Mouse (Mus musculus): Measurements from ENCODE around the gene Fnbp4.
"Not testable (repeated sequence)": the region's sequence is repeated elsewhere in the genome, so short reads cannot be mapped to it uniquely, and the experiment has no call there.

Fnbp4 gene

DNA sequence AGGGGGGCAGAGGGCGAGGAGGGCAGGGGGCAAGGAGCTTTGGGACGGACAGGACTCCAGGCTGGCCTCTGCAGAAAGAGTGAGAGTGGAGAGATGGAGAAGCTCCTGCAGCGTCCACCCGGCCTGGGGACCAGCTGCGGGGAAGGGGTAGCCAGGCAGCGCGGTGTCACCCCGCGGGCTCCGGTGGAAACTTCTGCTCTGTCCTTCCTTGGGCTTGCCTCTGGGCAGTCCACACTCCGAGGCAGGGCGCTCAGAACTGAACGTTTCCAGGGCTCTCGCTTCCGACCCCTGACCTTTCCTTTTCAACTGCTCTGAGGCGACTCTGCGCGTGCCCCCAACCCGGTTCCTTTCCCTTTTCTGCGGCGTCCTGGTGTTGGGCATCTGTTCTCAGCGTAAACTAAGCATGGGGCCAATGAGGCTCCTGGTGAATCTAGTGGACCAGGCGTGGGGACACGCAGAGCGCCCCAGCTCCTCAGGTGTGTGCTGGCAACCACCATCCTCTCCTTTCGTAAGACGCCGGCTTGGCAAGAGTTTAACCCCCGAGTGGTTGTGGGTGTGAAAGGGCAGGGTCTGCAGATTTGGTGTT is 37.8 kb downstream of the Fnbp4 start:
- in situ Hi-C loops (cut with MboI): no loop called here

DNA sequence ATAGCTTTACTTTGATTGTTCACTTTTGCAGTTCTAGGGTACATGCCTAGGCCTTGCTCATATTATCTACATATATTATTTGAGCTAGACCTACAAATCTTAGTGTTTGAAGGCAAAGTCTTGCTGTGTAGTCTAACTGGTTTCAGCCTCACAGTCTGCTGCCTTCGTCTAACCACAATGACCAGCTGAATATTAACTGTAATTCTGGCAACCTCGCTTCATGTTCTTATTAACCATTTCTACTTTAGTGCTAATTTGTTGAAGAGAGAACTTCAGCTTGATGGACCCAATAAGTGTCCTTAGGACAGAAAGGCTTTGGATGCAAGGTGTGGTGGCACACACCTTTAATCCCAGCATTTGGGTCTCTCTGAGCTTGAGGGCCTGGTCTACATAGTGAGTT is 43.0 kb downstream of the Fnbp4 start:
- in situ Hi-C loops (cut with MboI): no loop called here

DNA sequence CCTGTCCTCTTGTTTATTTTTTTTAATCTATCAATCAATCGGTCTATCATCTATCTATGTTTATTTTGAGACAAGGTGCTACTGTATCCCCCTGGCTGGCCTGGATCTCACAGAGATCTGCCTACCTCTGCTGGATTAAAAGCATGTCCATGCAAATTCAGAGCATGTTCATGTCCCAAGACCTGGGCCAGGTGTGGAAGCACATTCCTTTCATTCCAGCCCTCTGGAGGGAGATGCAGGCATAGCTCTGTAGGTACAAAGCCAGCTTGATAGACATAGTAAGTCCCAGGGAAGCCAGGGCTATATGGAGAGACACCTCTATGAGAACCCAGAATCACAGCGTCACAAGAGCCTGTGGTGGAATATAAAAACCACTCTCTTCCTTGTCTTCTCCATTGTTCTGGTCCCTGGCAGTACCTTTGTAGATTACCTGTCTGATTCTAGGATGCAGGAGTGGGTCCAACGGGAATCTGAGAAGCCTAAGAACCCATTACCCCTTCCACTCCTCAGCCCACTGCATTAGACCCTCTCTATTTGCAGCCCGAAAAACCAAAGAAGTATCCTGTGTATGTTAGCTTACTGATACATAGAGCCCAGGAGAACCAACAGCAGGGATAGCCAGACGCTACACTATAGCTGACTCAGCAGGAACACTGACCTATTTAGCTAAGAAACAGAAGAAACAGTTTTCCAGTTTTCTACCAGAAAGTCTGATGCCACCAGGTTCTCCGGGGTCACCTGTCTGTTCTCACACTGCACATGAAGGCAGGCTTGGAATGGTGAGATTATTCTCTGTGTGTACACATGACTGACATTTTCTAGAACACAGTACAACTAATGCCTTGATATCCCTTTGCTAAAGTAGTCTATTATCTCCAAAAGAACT is 63.3 kb downstream of the Fnbp4 start:
- in situ Hi-C loops (cut with MboI): no loop called here

DNA sequence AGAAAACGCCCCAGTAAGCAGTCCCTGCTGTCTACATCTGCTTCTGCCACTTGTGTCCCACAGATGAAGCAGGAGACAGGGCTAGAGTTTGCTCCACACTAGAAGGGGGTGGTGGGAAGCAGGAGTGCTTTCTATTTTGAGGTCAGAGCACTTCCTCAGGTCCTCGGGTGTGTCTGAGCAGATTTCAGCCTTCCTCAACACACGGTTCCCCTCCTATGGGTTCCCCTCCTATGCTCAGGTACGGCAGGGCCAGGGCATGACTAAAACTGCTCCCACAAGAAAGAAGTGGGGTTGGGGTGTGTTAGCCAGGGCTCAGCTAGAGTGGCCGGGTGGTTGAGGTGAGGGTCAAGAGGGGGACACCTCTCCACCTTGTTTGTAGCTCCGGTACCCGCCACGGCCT is 65.6 kb downstream of the Fnbp4 start:
- in situ Hi-C loops (cut with MboI): no loop called here

DNA sequence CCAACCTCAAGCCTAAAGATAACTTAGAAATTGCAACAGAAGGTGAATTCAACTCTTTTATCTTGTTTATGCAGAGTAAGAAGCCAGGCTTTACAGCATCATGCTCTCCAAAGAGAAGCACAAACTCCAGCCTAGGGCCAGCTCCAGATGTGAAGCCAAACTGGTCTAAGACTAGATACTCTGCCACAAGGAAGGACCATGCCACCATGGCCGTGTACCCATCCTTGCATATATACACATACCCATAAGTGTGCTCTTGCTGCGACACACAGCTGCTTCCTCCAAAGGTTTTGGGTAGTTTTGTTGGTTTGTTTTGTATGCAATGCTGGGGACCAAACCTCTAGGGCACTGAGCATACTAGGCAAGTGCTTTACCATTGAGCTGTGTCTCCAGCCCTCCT is 70.1 kb downstream of the Fnbp4 start:
- in situ Hi-C loops (cut with MboI): no loop called here

DNA sequence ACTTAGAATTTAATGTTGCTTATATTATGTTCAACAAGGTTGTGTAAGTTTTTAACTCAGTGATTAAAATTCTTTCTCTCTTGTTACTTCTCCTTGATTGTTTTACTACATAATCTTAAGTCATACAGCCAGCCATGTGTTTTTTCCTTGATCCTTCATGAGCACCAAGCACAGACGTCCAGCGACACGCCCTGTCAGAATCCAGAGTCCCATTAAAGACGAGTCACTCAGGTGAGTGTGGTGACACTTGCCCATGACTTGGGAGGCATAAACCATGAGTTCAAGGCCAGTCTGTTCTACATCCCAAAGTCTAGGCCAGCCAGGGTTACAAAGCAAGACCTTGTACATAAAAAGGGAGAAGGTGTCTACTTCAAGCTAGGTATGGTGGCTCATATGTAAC is 71.0 kb downstream of the Fnbp4 start:
- in situ Hi-C loops (cut with MboI): no loop called here

DNA sequence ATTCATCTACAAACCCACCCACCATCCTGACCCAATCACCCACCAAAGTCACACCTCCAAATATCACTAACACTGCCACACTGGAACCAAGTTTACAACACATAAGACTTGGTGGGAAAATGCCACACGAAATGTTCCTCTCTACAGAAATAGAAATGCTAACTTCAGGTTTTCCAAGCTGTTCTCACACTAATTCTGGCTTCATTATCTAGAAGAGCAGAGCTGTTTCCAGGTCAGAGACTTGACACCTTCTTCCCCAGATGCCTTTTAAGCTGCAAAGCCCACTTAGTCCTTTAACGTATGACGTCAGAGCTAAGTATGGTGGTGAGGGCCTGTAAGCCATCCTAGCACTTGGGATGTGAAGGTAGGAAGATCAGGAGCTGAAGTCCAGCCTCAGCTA is 73.5 kb downstream of the Fnbp4 start:
- in situ Hi-C loops (cut with MboI): no loop called here

DNA sequence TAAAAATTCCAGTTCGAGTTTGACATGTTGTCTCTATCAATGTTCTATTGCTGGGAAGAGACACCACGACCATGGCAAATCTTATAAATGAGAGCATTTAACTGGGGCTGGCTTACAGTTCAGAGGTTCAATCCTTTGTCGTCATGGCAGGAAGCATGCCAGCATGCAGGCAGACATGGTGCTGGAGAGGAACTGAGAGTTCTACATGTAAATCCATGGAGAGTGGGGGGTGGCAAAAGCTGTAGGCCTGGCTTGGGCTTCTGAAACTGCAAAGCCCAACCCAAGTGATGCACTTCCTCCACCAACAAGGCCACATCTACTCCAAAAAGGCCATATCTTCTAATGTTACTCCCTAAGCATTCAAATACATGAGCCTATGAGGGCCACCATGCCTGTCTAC is 75.7 kb downstream of the Fnbp4 start:
- in situ Hi-C loops (cut with MboI): no loop called here

DNA sequence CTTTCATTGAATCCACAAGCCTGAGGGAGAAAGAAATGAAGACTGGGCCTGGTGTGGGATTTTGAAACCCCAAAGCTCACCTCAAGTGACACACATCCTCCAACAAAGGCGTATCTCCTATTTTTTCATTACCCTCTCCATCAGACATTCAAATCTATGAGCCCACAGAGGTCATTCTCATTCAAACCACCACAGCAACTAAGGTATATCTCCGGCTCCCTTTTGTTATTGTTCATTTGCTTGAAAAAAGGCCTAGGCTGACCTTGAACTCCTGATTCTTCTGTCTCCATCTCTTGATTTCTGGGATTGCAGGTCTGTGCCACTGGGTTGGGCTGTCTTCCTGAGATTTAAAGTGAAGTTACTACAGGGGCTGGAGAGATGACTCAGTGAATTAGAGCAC is 77.8 kb downstream of the Fnbp4 start:
- in situ Hi-C loops (cut with MboI): no loop called here

DNA sequence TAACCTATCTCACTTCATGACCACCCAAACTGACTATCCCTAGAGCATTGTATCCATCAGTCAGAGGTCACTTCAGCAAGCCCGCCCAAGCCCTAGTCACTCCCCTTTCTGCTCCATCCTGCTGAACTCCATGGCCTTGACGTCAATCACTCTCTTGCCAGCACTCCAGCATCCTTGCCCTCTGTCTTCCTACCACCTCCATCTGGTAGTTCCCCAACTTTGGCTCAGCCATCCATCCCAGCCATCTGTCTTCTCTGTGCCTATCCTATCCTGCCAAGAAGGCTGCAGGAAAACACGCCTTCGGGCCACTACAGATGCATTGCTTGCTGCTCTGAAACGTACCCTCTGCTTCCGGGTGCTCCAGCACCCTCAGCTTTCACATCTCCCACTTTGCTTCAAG is 78.6 kb downstream of the Fnbp4 start:
- in situ Hi-C loops (cut with MboI): no loop called here

DNA sequence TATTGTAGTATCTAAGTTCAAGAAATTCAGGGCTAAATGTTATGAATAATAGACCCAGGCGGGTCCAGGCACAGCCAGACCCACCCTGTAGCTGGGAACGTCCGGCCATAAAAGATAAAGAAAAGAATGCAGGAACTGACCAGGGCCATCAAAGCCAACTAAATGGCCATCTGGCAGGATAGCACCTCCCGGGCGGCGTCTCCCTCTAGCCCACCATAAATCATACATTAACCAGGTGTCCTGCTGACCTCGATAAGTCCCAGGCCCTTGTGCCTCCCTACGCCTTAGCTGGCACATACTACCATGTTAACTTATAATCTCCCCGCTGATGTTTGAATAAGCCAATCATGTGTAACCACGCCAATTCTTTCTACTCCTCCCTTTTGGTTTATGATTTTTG is 79.4 kb downstream of the Fnbp4 start:
- in situ Hi-C loops (cut with MboI): not testable (repeated sequence)

DNA sequence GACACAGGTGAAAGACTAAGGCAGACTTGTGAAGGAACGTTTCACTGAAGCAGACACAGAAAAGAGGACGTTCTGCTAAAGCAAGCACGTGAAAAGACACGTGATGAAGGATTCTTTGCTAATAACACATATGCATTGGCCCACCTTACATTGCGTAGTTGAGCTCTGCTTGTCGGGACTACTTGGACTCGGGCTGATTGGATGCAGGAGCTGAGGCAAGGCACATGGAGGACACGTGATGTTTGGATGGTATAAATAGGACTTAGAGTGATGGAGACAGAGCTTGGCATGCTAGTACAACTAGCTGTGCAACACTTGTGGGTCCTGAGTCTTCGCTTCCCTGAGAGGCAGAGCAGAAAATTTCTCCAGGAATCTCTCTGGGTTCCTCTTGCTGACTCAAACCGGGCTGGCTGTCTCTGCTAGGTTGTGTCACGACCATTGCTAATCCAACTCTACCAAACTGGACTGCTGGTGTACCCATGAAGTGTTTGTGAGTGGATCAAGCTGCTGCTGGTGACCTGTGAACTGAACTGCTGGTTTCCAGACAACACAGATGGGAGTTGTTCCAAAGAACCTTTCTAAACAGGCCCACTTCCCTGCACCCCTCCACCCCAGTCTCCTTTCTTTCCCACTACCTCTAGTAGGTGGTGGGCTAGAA is 80.5 kb downstream of the Fnbp4 start:
- in situ Hi-C loops (cut with MboI): no loop called here

DNA sequence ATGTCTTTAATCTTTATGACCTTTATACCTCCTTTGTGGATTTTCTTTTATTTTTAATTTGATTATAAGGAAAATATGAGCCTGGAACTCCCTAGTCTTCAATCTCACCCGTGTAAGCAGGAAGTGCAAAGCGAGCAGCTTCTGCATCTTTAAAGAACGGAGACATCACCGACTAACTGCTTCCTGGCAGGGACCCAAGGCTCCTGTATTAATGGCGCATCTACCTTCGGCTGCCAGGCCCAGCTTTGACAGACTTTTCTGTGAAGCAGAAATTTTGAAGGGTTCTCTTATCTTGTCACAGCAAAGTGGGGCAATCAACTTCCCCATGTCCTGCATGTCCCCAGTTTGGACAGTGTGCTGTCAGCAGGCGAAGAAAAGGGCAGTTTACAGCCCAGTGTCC is 83.6 kb downstream of the Fnbp4 start:
- in situ Hi-C loops (cut with MboI): no loop called here

Measured in mature B cell (primary cell).